Mouse (Mus musculus) C2C12 (cell line): ENCODE data around the gene Rab33b.

Experiments
- CTCF ChIP-seq: IDR thresholded peaks from one replicate; pipeline ENCODE4 v1.5.1; 2011; ENCODE audit not compliant: control insufficient read depth, insufficient read depth, insufficient read length
- MYOD1 ChIP-seq: IDR thresholded peaks from one replicate; pipeline ENCODE4 v1.6.1; 2011; ENCODE audit warnings: low read depth; ENCODE audit not compliant: control insufficient read depth, insufficient read length
- MYOG ChIP-seq: IDR thresholded peaks from one replicate; pipeline ENCODE4 v1.6.1; 2011; ENCODE audit not compliant: control insufficient read depth, insufficient read length; ENCODE audit errors: extremely low read depth
- USF1 ChIP-seq: IDR thresholded peaks from one replicate; pipeline ENCODE4 v1.6.1; 2011; ENCODE audit warnings: low read depth, mild to moderate bottlenecking, control low read depth, moderate library complexity

DNA sequence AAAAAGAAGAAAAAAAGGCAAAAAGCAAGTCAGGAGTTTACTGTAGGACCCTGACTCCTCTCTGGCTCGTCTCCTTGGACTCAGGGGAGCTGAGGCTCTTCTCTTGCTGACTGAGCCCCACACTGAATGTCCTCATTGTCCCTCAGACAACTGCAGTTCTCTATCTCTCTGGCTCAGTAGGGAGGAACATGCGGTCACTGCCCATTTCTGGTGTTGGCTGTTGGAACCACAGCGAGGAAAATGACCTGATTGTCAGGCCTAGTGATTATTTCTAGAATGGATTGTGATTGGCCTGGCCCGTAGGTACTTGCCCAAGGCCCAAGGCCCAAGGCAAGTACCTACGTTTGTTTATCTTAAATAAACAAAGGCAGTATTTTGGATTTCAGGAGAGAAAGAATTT lies 14.9 kb downstream of the Rab33b start:
- TF ChIP-seq CTCF (no peak), MYOG (no peak), USF1 (no peak), MYOD1 (no peak)
